Mouse (Mus musculus): ENCODE measurements around the gene Ppp1r37.
"Not testable (repeated sequence)": the region's sequence is repeated elsewhere in the genome, so short reads cannot be mapped to it uniquely, and the experiment has no call there.

Ppp1r37 gene

GRCm38 (mm10) chr7:19534676-19535075 lies 28.2 kb downstream of the Ppp1r37 start:
- DNase-seq (ENCODE audit: low read depth), result no peak

GRCm38 (mm10) chr7:19532240-19532639 lies 30.6 kb downstream of the Ppp1r37 start:
- no peak for DNase-seq (ENCODE audit: low read depth)

GRCm38 (mm10) chr7:19531077-19531476 lies 31.8 kb downstream of the Ppp1r37 start:
- DNase-seq (ENCODE audit: low read depth), result no peak

- DNase-seq (ENCODE audit: low read depth), result no peak
Measured at GRCm38 (mm10) chr7:19525105-19525481, 37.8 kb downstream of the Ppp1r37 start.

GRCm38 (mm10) chr7:19524420-19525104 lies 38.3 kb downstream of the Ppp1r37 start:
- DNase-seq (ENCODE audit: low read depth), result no peak

- no peak for DNase-seq (ENCODE audit: low read depth)
Measured at GRCm38 (mm10) chr7:19523757-19524419, 39.0 kb downstream of the Ppp1r37 start.

- no peak for DNase-seq (ENCODE audit: low read depth)
Measured at GRCm38 (mm10) chr7:19523017-19523756, 39.7 kb downstream of the Ppp1r37 start.

- DNase-seq (ENCODE audit: low read depth), result no peak
Measured at GRCm38 (mm10) chr7:19520032-19520431, 42.8 kb downstream of the Ppp1r37 start.

GRCm38 (mm10) chr7:19517652-19518365 lies 45.1 kb downstream of the Ppp1r37 start, which contains the start of gene Nkpd1:
Gene Nkpd1 (plus strand): TSS chr7:19517838.
- DNase-seq (ENCODE audit: low read depth), result no peak

GRCm38 (mm10) chr7:19512353-19512752 lies 50.5 kb downstream of the Ppp1r37 start:
- DNase-seq (ENCODE audit: low read depth), result no peak

- not testable (repeated sequence) for DNase-seq (ENCODE audit: low read depth)
Measured at GRCm38 (mm10) chr7:19511934-19512333, 50.9 kb downstream of the Ppp1r37 start.

- DNase-seq (ENCODE audit: low read depth), result no peak
Measured at GRCm38 (mm10) chr7:19509786-19510185, 53.1 kb downstream of the Ppp1r37 start.

- no peak for DNase-seq (ENCODE audit: low read depth)
Measured at GRCm38 (mm10) chr7:19508924-19509568, 53.8 kb downstream of the Ppp1r37 start.

GRCm38 (mm10) chr7:19508150-19508923 lies 54.5 kb downstream of the Ppp1r37 start, which contains the start of the genes Bloc1s3 and Trappc6a:
Gene Bloc1s3 (minus strand): TSS chr7:19508367.
Gene Trappc6a (plus strand): TSS chr7:19508395.
- DNase-seq (ENCODE audit: low read depth), result peak; percentile 89

- DNase-seq (ENCODE audit: low read depth), result no peak
Measured at GRCm38 (mm10) chr7:19507612-19507981, 55.3 kb downstream of the Ppp1r37 start.

GRCm38 (mm10) chr7:19506969-19507611 lies 55.8 kb downstream of the Ppp1r37 start:
- DNase-seq (ENCODE audit: low read depth), result no peak

GRCm38 (mm10) chr7:19506326-19506725 lies 56.5 kb downstream of the Ppp1r37 start:
- no peak for DNase-seq (ENCODE audit: low read depth)

GRCm38 (mm10) chr7:19503481-19504068 lies 59.3 kb downstream of the Ppp1r37 start:
- DNase-seq (ENCODE audit: low read depth), result no peak

- no peak for DNase-seq (ENCODE audit: low read depth)
Measured at GRCm38 (mm10) chr7:19501658-19502057, 61.2 kb downstream of the Ppp1r37 start.
